Mouse (Mus musculus) mouse embryonic stem cell (cell line): ENCODE results near the gene Proser3.

Experiments
- in situ Hi-C, 2 experiments: fragments of 300-500 bp; cut with MboI; formaldehyde crosslinking; loops; 1 replicate in 1 of 2; 3 replicates in 1 of 2; pipeline ENCODE4 v1.14.3; 2019 to 2020; ENCODE audit warnings: low sequenced_read_pairs in 2 of 2, low pct_unique_long_range_greater_than_20kb in 1 of 2, mixed read lengths in 1 of 2; ENCODE audit not compliant: unreplicated experiment in 1 of 2

Proser3 gene

DNA sequence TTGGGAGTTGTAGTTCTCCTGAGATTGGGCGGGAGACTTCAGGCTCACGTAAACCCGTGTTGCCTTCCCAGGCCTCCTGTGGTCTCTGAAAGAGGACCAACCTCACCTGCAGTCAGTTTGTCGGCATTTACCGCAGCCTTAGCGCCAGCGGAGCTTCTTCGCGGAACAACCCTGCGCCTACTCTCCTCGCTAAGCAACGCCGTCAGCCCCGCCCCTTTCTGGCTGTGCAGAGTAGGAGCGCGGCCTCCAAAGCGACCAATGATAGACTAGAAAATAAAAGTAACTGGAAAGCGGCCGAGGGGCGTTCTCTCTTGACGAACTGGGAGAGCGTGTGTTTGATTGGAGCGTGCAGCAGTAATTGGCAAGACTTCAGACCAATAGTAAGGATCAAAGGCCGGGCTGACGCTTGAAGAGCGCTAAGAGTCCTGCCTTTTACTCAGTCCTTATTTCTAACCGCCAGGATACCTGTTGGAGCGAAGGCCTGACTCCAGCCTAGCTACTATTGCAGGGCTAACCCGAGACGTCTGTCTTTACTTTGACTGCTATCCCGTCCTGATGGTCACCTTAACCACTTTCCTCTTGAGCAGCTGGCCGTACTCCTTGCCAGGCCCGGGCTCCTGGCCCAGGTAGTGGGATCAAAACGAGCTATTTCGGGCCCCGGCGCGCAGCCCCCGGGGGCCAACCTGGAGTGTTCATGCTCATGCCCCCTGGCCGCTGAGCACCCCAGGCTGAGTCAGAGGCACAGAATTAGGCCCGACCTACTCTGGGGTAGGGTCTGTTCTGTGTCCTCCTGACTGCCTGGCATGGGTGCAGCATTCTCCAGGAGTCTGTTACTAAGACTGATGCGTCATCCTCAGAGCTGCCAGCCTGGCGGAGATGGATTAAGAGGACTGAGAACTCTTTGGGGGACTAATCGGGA is at the start of gene Proser3, which contains the start of gene Hspb6:
TSS of gene Proser3 (minus strand) at position 198 of the 919 bp plus-strand sequence.
TSS of gene Hspb6 (plus strand) at position 77 of the 919 bp plus-strand sequence.
- in situ Hi-C loops: no loop called here

DNA sequence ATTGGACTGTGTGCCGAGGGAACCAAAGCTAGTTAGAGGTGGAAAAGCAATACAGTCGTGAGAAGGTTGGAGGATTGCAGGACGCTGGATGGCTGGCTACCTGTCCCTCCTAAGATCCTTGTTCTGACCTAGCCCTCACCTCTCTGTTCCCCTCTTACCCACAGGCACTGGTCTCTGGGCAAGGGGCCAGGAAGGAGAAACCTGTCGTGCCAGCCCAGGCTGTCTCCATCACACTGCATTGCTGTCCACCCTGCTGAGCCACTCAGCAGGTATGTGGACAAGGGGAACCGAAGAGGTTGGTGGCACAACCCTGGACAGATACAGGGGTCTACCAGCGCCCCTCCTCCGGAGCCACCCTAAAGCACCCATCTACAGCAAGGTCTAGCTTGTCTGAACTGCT is 48.6 kb upstream of the Proser3 start:
- in situ Hi-C loops: no loop called here

DNA sequence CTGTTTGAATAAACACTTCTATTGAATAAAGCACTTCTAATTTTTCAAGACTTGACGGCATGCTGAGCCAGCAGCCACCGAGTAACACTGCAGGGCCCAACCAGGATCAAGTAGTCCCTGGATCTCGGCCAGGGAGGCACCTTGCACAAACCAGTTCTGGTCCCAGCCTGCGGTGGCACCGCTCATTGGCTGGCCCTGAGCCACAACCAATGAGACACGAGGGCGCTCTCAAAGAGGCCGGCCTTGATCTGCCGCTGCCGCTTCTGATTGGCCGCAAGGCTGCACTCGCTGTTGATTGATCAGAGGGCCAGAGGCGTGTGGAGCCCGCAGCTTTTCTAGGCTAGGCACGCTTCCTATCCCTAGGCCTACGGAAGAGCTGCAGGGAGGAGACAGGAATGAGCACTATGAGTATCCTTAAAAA is 47.8 kb upstream of the Proser3 start:
- in situ Hi-C loops: no loop called here

DNA sequence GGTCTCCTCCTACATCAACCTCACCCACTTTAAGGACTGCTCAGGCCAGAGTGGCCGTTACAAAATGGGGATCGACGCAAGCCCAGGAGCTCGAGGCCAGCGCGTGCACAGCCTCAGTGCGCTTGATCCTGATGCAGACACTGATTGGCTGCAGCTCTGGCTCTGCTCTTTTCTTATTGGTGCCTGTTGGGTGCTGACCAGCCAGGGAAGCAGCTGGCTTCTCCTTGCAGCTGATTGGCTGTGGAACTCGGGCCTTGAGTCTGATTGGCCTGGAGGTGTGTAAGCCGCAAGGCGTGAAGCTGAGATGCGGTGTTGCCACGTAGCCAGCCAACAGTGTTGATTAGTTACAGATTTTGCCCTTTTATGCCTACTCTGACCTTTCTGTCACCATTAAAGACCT is 46.7 kb upstream of the Proser3 start, which contains the start of gene Zbtb32:
TSS of gene Zbtb32 (minus strand) at position 124 of the 400 bp plus-strand sequence.
- in situ Hi-C loops: no loop called here

DNA sequence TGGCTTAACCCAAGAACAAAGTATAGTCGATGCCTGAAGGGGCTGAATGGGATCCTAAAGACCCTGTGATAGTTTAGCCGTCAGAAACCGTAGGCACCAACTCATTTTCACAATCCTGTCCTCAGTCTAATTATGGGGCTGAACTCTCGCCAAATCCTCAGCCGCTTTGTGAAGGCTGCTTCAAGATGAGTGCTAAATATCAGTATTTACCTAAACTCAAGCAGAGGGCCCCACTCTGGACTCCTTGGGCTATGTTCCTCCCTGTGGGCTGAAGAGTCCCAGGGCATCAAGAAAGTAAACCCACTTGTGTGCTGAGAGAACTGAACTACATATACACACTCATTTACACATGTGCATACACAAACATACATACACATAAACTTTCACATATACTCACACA is 44.7 kb upstream of the Proser3 start:
- in situ Hi-C loops: no loop called here

DNA sequence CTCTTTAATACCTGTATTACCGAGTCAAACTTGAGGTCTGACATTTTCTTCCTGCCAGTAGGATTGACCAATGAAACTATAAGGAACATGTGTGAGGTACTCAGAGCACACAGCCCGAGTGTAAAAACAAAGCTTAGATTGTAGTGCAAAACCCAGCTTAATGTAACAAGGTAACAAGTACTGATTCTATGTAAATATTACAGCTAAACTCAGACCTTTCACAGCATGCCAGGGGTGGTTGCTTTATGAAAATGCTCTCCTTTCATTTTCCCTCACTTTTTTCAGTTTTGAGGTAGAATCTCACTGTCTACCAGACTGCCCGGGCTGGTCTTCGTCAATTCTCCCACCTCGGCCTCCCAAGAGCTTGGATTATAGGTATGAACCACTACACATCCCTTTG is 44.0 kb upstream of the Proser3 start:
- in situ Hi-C loops: no loop called here

DNA sequence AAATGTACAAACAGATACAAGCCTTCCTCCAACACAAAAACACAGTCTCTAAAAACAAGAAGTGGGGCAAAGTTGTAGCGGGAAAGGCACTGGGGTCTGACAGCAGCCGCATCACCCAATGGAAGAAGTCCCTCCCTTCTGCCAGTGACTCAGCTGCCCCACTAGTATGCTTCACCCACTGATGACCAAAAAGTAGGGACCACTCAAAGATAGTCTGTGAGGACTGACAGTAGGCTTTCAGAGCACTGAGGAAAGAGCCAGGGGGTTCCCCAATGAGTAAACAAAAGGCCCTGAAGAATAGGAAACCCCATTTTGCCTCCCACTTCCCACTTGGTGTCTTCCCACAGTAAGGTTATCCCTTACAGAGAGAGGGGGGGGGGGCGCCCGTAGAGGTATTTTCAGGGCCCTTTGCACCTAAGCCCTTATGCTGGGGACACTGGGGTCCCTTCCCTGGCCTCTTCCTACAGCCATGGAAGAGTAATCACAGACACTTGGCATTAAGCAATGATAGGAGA is 42.5 kb upstream of the Proser3 start:
- in situ Hi-C loops: no loop called here

DNA sequence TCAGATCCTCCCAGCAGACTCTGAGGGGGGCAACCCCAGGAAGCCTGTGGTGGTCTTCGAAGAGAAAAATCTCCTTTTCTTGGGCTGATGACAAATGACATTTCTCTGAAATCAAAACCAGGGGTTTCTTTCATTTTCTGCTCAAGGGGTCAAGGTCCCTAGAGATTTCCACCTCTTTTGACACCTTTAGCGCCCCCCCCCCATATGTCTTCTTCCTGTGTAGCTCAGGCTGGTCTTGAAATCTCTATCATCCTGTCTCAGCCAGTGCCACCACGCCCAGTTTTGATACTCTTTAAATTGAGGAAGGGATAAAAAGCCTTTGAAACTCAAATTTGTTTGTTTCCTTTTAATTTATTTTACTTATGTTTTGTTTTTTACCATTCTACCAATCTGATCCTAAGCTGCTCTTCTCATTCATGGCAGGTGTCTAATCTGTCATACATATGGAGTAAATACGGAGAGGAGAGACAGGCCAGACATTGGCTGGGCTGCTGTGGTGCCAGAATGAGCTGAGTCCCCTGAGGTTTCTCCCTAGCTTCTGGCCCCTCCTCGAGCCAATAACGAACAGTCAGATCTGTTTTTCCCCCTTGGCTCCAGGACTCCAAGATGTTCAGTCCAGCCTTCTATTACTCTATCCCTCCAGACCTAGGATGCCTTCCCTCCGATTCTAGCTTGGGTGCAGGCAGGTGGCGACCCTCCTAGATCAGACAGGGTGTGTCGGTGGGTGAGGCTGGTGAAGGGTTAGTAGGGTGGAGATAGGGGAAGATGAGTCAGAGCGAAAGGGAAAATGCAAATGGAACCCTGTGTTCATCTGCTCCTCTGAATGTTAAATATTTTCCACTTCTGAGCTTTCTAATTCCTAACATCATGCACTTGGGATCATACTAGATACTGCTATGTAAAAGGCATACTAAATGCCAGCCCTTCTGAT is 41.7 kb upstream of the Proser3 start:
- in situ Hi-C loops: no loop called here

DNA sequence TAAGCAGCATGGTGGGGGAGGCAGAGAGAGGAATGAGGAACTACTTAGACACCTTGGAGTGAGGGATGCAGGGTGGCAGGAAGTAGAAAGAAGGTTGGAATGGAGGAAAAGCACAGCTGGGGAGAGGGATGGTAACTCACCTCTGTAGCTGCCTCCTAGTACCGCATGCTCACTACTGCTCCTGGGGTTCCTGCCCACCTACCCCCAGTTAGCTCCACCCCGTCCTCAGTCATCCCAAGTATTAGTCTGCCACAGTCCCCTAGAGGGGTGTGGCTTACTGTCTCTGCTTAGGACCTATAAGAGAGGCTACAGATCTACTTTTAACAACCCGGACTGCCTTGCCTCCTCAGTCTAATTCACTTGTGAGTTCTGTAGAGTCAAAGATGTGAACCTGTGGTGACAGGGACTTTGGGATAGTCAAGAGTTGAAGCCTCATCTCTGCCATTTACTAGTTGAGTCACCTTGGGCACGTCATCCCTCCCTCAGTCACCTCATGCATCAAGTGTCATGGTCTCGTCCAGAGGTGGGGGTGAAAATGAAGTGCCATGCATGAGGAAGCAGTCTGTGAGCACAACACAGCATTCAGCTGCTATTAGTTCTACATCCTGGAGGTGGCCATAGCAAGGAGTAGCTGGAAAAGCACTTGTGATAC is 40.8 kb upstream of the Proser3 start:
- in situ Hi-C loops: no loop called here

DNA sequence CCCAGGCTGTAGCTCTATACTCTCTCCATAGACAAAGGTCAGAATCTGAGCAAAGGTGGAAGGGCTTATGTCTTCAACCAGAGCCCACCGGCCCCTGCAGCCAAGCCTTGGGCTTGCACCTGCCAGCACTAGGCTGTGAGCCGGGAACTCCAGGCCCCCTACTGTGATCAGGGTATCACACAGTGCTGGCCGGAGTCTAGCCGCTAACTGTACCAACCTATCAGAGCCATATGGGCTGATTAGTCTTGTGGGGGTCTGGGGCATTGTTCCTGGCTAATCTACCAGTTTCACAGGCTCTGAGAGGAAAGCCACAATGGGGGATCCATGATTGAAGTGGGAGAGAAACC is 39.5 kb upstream of the Proser3 start:
- in situ Hi-C loops: no loop called here

DNA sequence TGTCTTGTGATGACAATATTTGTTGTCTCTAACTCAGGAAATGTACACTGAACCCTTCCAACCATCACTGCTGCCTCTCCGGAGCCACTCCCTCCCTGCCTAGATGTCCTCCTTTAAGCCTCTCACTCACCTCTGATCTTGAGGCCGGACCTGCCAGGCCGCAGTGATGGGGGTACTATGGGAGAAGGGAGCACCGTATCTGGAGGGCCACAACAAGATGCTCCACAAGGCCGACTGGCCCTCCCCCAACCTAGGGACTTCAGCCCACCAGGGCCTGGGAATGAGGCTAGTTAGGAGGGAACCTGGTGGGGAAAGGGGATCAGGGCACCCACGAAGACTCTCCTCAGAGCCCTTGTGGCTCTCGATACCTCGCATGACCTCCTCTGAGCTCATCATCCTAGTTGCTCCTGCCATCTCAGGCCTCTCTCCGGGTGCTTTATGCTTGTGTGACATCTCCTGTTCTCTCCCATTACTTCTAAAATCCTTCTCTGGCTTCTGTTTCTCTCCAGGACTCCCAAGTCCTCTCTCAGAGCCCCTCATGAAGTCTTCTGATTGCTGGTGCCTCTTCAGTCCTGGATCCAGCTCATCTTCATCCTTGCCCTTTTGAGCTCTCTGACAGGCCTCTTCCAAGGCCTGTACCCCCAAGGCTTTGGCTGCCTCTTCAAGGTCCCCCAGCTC is 39.0 kb upstream of the Proser3 start:
- in situ Hi-C loops: no loop called here

DNA sequence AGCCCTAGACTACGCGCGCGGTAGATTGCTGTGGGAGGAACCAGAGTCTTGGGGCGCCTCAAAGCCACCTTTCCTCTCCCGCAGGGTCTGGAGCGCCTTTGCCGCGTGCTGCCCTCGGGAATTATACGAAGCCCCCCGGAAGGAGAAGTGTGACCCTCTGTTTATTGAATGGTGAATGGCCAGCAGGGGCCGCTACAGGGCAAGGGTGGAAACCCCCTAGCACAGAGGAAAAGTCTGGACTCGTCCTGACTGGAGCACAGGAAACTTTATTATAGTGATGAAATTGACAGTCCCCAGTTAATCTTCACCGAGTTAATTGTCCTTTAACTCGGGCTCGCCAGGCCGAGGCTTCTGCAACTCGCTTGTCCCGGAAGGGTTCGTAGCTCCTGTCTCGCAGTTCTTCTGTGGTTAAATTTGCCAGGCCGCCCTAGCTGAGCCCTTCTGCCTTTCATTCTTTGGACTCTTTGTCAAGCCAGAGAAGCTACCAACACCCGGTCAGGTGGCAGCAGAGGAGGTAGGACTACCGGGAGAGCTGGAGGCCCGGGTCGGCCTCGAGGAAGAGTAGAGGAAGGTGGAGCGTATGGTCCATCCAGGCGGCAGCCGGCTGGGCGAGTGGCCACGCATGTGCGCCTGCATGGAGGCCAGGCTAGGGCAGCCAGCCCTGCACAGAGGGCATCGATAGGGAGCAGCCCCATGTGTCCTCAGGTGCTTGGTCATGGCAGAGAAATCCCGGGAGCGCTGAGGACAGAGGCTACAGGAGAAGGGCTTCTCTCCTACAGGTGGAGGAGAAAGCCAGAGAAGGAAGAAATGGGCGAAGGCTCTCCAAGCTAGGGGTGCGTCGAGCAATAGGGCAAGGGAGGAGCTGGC is 37.6 kb upstream of the Proser3 start:
- in situ Hi-C loops: no loop called here

DNA sequence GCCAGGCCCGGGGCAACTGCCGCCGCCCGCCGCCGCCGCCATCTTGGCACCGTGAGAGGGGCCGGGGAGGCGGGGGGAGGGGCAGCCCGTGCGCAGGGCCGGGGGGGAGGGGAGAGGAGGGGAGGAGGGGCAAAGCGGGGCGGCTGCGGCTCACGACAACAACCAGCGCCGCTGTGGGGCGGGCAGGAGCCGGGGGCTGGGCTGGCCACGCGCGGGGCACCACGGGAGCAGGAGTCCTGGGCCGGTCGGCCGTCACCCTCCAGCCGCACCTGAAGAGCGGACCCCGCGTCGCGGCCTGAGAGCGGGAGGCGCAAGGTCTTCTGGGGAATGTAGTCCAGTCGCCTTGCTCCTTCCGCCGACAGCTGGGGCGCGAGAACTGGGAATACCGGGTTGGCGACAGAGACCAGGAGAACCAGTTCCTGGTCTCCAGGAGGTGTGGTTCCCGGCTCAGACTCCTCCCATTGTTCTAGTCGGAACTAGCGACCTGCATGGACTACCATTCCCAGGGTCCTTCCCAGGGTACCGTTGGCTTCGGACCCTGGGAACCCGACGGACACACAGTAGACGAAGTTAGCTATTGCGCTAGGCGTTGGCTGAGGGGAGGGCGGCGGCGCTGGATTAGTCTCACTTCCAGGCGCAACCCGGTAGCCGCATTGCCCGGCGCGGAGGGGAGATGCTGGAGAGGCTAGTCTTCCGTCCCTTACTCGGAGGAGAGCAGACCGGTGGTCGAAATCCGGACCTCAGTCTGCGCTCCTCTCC is 36.8 kb upstream of the Proser3 start, which contains the start of gene Kmt2b:
TSS of gene Kmt2b (minus strand) at position 51 of the 759 bp plus-strand sequence.
- in situ Hi-C loops: no loop called here

DNA sequence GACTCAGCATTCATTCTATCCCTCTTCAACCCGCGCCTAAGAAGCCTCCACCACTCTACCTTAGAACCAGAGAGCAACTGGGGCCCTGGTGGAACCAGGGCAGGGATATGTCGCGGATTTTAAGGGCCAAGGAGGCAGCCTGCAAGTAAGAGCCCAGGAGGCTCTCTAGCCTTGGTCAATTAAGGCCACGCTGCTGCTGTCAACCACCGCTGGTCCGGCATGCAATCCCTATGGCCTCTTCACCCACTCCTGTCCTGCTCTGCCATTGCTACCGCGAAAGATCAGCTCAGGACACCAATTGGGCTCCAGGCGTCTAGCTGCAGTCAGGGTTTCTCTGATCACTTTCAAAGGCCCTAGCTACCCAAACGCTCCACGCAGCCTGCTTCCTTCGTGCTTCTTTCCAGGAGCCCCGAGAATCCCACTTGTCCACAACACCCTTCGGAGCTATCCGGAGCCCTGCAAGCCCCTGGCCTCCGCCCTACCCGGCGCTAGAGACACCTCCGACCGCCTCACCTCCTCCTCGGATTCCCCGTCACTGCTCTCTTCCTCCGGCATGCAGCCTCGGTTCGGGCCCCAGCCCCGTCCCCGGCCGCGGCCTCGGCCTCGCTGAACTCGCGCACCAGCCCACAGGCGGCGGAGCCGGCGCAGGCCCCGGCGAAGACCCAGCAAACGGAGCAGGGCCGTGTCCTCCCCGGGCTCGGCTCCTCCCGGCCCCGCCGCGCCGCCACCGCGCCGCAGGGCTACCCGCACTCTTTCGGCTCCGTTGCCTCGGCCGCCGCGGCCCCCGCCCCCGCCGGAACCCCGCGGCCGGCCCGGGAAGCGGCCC is 36.0 kb upstream of the Proser3 start:
- in situ Hi-C loops: no loop called here

DNA sequence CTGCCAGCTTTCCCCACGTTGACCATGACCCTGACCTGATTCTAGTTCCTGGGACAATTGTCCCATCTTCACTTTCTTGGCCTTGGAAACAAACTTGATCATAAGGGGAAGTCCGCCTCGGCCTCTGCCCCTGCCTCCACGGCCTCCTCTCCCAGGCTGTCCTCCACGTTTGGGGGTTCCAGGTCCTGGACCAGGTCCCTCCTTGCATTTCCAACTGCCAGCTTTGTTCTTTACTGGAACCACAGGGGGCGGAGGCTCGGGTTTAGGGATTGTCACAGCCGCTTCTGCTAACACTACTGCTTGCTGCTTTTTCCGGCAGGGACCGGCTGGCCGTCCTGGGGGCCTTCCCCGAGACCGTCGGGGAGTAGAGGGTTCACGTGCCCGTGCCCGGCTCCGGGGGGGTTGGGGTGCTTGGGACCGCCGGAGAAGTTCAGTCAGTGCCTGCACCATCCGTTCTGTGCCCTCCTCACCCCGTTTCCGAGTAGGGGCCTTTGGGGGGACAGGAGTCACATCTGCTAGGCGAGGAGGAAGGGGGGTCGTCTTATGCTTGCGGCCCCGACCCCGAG is 34.4 kb upstream of the Proser3 start:
- in situ Hi-C loops: no loop called here
